Mouse (Mus musculus) small intestine, adult 2 months (tissue): Measurements from ENCODE around the gene Map4k3.
"Not testable (repeated sequence)": the region's sequence is repeated elsewhere in the genome, so short reads cannot be mapped to it uniquely, and the experiment has no call there.

Experiments used
- CTCF ChIP-seq: fragments of 200-500 bp; IDR thresholded peaks from 2 replicates; pipeline ENCODE4 v1.5.1; 2012; ENCODE audit warnings: low read depth, mild to moderate bottlenecking, control low read depth, inconsistent platforms, low read length, moderate library complexity, mixed read lengths; ENCODE audit not compliant: insufficient replicate concordance, insufficient read length; ENCODE audit errors: extremely low read depth
- POLR2A ChIP-seq: fragments of 200-500 bp; IDR thresholded peaks from 2 replicates; pipeline ENCODE4 v1.6.1; 2012; ENCODE audit warnings: low read depth, mild to moderate bottlenecking, control low read depth, inconsistent platforms, low read length, moderate library complexity

GRCm38 (mm10) chr17:80531351-80531750 lies 196.9 kb downstream of the Map4k3 start:
- not testable (repeated sequence) for TF ChIP-seq POLR2A, CTCF
